Mouse (Mus musculus) activated CD4-positive, CD25-positive, alpha-beta regulatory T cell (primary cell): ENCODE measurements around the gene Ctss. TPM values are rescaled to one million over a fixed set of nuclear protein-coding genes. Genes with fewer than 3 reads are reported as not detected.

ENCODE experiments used
- polyA plus RNA-seq, 2 experiments: library from polyadenylated mRNA; unstranded; fragments of 100-300 nt; shearing (Covaris generic); gene quantifications; one replicate each; pipeline ENCODE4 v1.2.1; 2017

The Ctss gene
- polyA plus RNA-seq = 100 to 1,000 TPM; 332 to 402 TPM

GRCm38 (mm10) chr3:95526622-95527211, at the start of gene Ctss:
Gene Ctss (plus strand): TSS chr3:95526786.

GRCm38 (mm10) chr3:95499024-95499423, 27.6 kb upstream of the Ctss start, which contains the start of gene Ctsk:
Gene Ctsk (plus strand): TSS chr3:95499256.

GRCm38 (mm10) chr3:95559437-95559836, 32.9 kb downstream of the Ctss start, which contains the start of gene Hormad1:
Gene Hormad1 (plus strand): TSS chr3:95559677.

GRCm38 (mm10) chr3:95588604-95589086, 62.1 kb downstream of the Ctss start, which contains the start of gene Golph3l:
Gene Golph3l (plus strand): TSS chr3:95588934.

Other genes starting within 250 kb of the Ctss start
- 10 to 100 TPM; 28.2 to 29.8 TPM for gene Mindy1, start 245.4 kb upstream of the Ctss start, polyA plus RNA-seq
- 1 to 10 TPM; 6.4 to 6.5 TPM for gene Prune1, start 244.7 kb upstream of the Ctss start, polyA plus RNA-seq
- under 1 TPM in 1 of 2 experiments, not detected in 1; 0.85 TPM for gene Anxa9, start 219.6 kb upstream of the Ctss start, polyA plus RNA-seq
- 100 to 1,000 TPM; 193 to 214 TPM for gene Cers2, start 212.0 kb upstream of the Ctss start, polyA plus RNA-seq
- gene Setdb1, start 169.6 kb upstream of the Ctss start, polyA plus RNA-seq = 10 to 100 TPM; 27.3 to 39.2 TPM
- not detected for gene 4930558C23Rik, start 123.9 kb upstream of the Ctss start, polyA plus RNA-seq
- 10 to 100 TPM; 33.0 to 36.3 TPM for gene Arnt, start 92.4 kb upstream of the Ctss start, polyA plus RNA-seq
- not detected for gene Ctsk, start 27.5 kb upstream of the Ctss start, polyA plus RNA-seq
- gene Hormad1, start 32.9 kb downstream of the Ctss start, polyA plus RNA-seq = under 1 TPM in 1 of 2 experiments, not detected in 1; 0.11 TPM
- gene Golph3l, start 62.1 kb downstream of the Ctss start, polyA plus RNA-seq = 10 to 100 TPM; 30.7 to 32.6 TPM
- 10 to 100 TPM; 74.4 to 87.9 TPM for gene Ensa, start 98.2 kb downstream of the Ctss start, polyA plus RNA-seq
- gene Mcl1, start 132.0 kb downstream of the Ctss start, polyA plus RNA-seq = 100 to 1,000 TPM; 526 to 541 TPM
- gene Adamtsl4, start 161.1 kb downstream of the Ctss start, polyA plus RNA-seq = 10 to 100 TPM in 1 of 2 experiments, 1 to 10 TPM in 1; 6.2 to 11.5 TPM
- 100 to 1,000 TPM; 228 to 314 TPM for gene Ecm1, start 212.8 kb downstream of the Ctss start, polyA plus RNA-seq
- gene Tars2, start 233.4 kb downstream of the Ctss start, polyA plus RNA-seq = 10 to 100 TPM; 58.7 to 74.1 TPM